Mouse (Mus musculus): ENCODE results near the gene Jmjd7. TPM values are rescaled to one million over a fixed set of nuclear protein-coding genes. Genes with fewer than 3 reads are reported as not detected.

Jmjd7 gene
- total and polyA plus RNA-seq, 3 experiments, result 8.4 to 15.0 (median 14.6) TPM

DNA sequence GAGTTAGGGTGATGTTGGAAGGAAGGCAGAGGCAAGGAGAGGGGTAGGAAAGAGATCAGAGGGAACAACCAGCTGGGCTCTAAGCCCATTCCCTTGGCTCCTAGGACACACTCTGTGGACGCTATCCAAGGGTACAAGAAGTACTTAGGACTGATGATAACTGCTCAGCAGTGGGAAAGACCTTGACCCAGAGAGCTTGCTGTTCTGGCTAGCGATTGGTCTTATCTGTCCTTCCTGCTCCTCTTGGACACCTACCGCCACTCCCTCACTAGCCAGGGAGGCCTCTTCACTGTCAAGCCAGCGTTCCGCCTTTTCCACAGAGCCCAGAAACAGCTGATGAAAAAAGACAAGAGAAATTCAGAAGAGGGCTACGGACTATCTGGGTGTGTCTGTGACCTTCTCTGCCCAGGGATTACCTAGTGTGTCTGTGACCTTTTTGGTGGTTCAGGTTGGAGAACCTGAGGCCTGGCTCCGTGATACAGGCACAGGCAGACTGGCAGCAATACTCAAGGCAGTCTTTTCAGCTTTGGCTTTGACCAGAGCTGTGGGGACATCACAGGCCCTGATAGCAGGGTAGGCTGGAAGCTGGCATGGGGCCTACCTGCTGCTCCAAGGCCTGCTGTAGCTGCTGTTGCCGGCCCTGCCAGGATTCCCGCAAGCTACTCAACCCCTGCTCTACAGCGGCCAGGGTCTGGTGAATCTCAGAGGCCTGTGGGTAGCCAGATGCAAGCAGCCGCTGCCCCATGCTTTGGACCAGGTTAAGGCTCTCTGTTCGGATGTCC lies 27.7 kb downstream of the Jmjd7 start:
- Histone ChIP-seq H3K4me3 (replicated peaks in 1 of 3; ENCODE audit: low read depth in 2 of 3, low read length in 2 of 3, poor library complexity in 1 of 3) (no peak overlapping the region), H3K9ac (ENCODE audit: insufficient read depth, low read depth) (no peak overlapping the region), H3K79me2 (replicated peaks; ENCODE audit: control insufficient read depth, extremely low read depth, insufficient read depth, poor library complexity, severe bottlenecking) (no peaks in the 10 kb centered on the region), H3K4me1 (ENCODE audit: control insufficient read depth in 1 of 2, insufficient read depth in 2 of 2) (no peaks in the 10 kb centered on the region), H3K27me3 (replicated peaks) (peaks cover 37% of the 10 kb centered on the region), H3K36me3 (replicated peaks in 1 of 2; ENCODE audit: control insufficient read depth in 1 of 2, insufficient read depth in 1 of 2, low read length in 1 of 2) (no peaks in the 10 kb centered on the region), H3K27ac (ENCODE audit: insufficient read depth, low read depth) (no peak overlapping the region), H3K4me2 (ENCODE audit: insufficient read depth, low read depth, poor library complexity, severe bottlenecking) (no peak overlapping the region), H3K9me3 (replicated peaks; ENCODE audit: low read length) (no peaks in the 10 kb centered on the region)
- in situ Hi-C loops (cut with MboI; ENCODE audit: low pct_ligation_motif_present, low pct_unique_long_range_greater_than_20kb, low sequenced_read_pairs) (no loop called here), dilution Hi-C loops (cut with MboI; ENCODE audit: extremely low pct_ligation_motif_present, extremely low pct_unique_long_range_greater_than_20kb, low sequenced_read_pairs) (no loop called here)
- DNase-seq (ENCODE audit: extremely low read depth), result no peak
- no peak for TF ChIP-seq PAX5 (IDR thresholded peaks at IDR 0.05; ENCODE audit: low read length)
- TF ChIP-seq CHD2 (IDR thresholded peaks at IDR 0.05; ENCODE audit: low read length), result no peak
- no peak for TF ChIP-seq RCOR1 (conservative IDR thresholded peaks at IDR 0.05; ENCODE audit: low read depth, low read length)
- no peak for TF ChIP-seq NRF1 (IDR thresholded peaks at IDR 0.05; ENCODE audit: low read depth, low read length)
- no peak for TF ChIP-seq JUN (IDR thresholded peaks at IDR 0.05; ENCODE audit: insufficient read depth, low read depth, low read length)
- no peak for TF ChIP-seq EP300 (IDR thresholded peaks at IDR 0.05; ENCODE audit: low read length)
- TF ChIP-seq MAFK (IDR thresholded peaks at IDR 0.05; ENCODE audit: insufficient replicate concordance, low read length), result no peak
- no peak for TF ChIP-seq TBP (conservative IDR thresholded peaks at IDR 0.05; ENCODE audit: low read depth, low read length)
- TF ChIP-seq MEF2A (IDR thresholded peaks at IDR 0.05; ENCODE audit: borderline replicate concordance, low read depth, low read length), result no peak
- TF ChIP-seq JUND (conservative IDR thresholded peaks at IDR 0.05; ENCODE audit: low read depth, low read length), result no peak
- TF ChIP-seq POLR2A (IDR thresholded peaks at IDR 0.05; ENCODE audit: low read depth, low read length), result no peak

DNA sequence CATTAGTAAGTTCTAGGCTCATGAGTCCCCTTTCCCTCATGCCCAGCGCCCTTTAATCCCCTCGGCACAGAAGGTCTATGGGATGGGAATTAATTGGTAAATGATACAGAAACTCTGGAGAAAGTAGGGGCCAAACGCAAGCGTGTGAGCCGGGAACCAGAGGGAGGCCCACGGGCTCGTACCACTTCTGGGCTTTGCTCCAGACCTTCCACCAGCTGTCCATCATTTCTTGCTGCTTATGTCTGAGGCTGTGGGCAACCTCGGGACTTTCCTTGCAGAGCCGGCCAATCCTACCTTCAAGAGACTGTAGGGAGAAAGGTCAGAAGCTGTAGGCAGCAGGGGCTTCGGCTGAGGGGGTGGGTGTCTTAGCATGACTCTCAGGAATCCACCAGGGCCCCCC lies 28.6 kb downstream of the Jmjd7 start:
- Histone ChIP-seq H3K27ac (ENCODE audit: insufficient read depth, low read depth) (no peak overlapping the region), H3K9ac (ENCODE audit: insufficient read depth, low read depth) (no peak overlapping the region), H3K9me3 (replicated peaks; ENCODE audit: low read length) (no peaks in the 10 kb centered on the region), H3K4me2 (ENCODE audit: insufficient read depth, low read depth, poor library complexity, severe bottlenecking) (no peak overlapping the region), H3K4me3 (replicated peaks in 1 of 3; ENCODE audit: low read depth in 2 of 3, low read length in 2 of 3, poor library complexity in 1 of 3) (no peak overlapping the region), H3K4me1 (ENCODE audit: control insufficient read depth in 1 of 2, insufficient read depth in 2 of 2) (no peaks in the 10 kb centered on the region), H3K36me3 (replicated peaks in 1 of 2; ENCODE audit: control insufficient read depth in 1 of 2, insufficient read depth in 1 of 2, low read length in 1 of 2) (no peaks in the 10 kb centered on the region), H3K79me2 (replicated peaks; ENCODE audit: control insufficient read depth, extremely low read depth, insufficient read depth, poor library complexity, severe bottlenecking) (no peaks in the 10 kb centered on the region), H3K27me3 (replicated peaks) (peaks cover 41% of the 10 kb centered on the region)
- in situ Hi-C loops (cut with MboI; ENCODE audit: low pct_ligation_motif_present, low pct_unique_long_range_greater_than_20kb, low sequenced_read_pairs), result no loop called here
- TF ChIP-seq ZC3H11A (IDR thresholded peaks at IDR 0.05; ENCODE audit: low read depth, low read length) (no peak), MXI1 (IDR thresholded peaks at IDR 0.05; ENCODE audit: low read depth, low read length) (no peak), ZMIZ1 (IDR thresholded peaks at IDR 0.05; ENCODE audit: low read depth, low read length) (no peak), CHD1 (IDR thresholded peaks at IDR 0.05; ENCODE audit: low read depth, low read length) (no peak), EP300 (IDR thresholded peaks at IDR 0.05; ENCODE audit: low read length) (no peak), KAT2A (IDR thresholded peaks at IDR 0.05; ENCODE audit: insufficient replicate concordance, low read length) (no peak), SMC3 (IDR thresholded peaks at IDR 0.05; ENCODE audit: low read depth, low read length) (no peak), USF2 (conservative IDR thresholded peaks at IDR 0.05; ENCODE audit: low read depth, low read length) (no peak), SIN3A (IDR thresholded peaks at IDR 0.05; ENCODE audit: low read length) (no peak), ZNF384 (IDR thresholded peaks at IDR 0.05; ENCODE audit: low read depth, low read length) (no peak), ETS1 (conservative IDR thresholded peaks at IDR 0.05; ENCODE audit: low read depth, low read length) (no peak), MYC (IDR thresholded peaks at IDR 0.05; ENCODE audit: low read depth, low read length) (no peak), IRF4 (IDR thresholded peaks at IDR 0.05; ENCODE audit: low read depth, low read length) (no peak), RAD21 (IDR thresholded peaks at IDR 0.05; ENCODE audit: low read depth, low read length) (no peak), MAX (IDR thresholded peaks at IDR 0.05; ENCODE audit: low read length) (no peak), NELFE (IDR thresholded peaks at IDR 0.05; ENCODE audit: low read depth, low read length) (no peak), RCOR1 (conservative IDR thresholded peaks at IDR 0.05; ENCODE audit: low read depth, low read length) (no peak)
- no peak for DNase-seq (ENCODE audit: extremely low read depth)
- dilution Hi-C loops (cut with MboI; ENCODE audit: extremely low pct_ligation_motif_present, extremely low pct_unique_long_range_greater_than_20kb, low sequenced_read_pairs), result no loop called here
